Mouse (Mus musculus) limb, embryonic 15.5 days (tissue): ENCODE measurements around the gene Olfr67. TPM values are rescaled to one million over a fixed set of nuclear protein-coding genes. Genes with fewer than 3 reads are reported as not detected.
"Not testable (repeated sequence)": the region's sequence is repeated elsewhere in the genome, so short reads cannot be mapped to it uniquely, and the experiment has no call there.

Source experiments
- ATAC-seq: fragments of 200-750 bp; cut with Nextera tagmentation; 2 replicates; pipeline ENCODE4 v1.8.0; 2017; ENCODE audit warnings: low read depth, moderate TSS enrichment; ENCODE audit not compliant: insufficient number of reproducible peaks, low FRiP score, low TSS enrichment
- H3K27ac ChIP-seq: fragments of 300-500 bp; sonication (generic); 2 replicates; pipeline ENCODE4 v1.5.1; 2015; ENCODE audit warnings: moderate library complexity, mild to moderate bottlenecking, inconsistent platforms
- H3K27me3 ChIP-seq: fragments of 300-500 bp; sonication (generic); 2 replicates; pipeline ENCODE4 v1.6.1; 2015; ENCODE audit warnings: inconsistent platforms
- H3K36me3 ChIP-seq: fragments of 300-500 bp; sonication (generic); 2 replicates; pipeline ENCODE4 v1.6.1; 2015; ENCODE audit warnings: inconsistent platforms
- H3K4me1 ChIP-seq: fragments of 300-500 bp; sonication (generic); 2 replicates; pipeline ENCODE4 v1.6.1; 2015; ENCODE audit warnings: inconsistent platforms
- H3K4me2 ChIP-seq: fragments of 300-500 bp; sonication (generic); 2 replicates; pipeline ENCODE4 v1.6.1; 2015; ENCODE audit warnings: mild to moderate bottlenecking, inconsistent platforms
- H3K4me3 ChIP-seq: fragments of 300-500 bp; sonication (generic); 2 replicates; pipeline ENCODE4 v1.5.1; 2015; ENCODE audit warnings: mild to moderate bottlenecking, inconsistent platforms
- H3K9ac ChIP-seq: fragments of 300-500 bp; sonication (generic); 2 replicates; pipeline ENCODE4 v1.6.1; 2015; ENCODE audit warnings: inconsistent platforms
- H3K9me3 ChIP-seq: fragments of 300-500 bp; sonication (generic); 2 replicates; pipeline ENCODE4 v1.6.1; 2016; ENCODE audit warnings: inconsistent platforms
- WGBS: fragments of 180-500 bp; shearing (Covaris S2); methylation state at CpG from one replicate; pipeline ENCODE4 v1.1.7; 2015; 5-methylcytosine and 5-hydroxymethylcytosine counted together
- polyA plus RNA-seq: library from polyadenylated mRNA; unstranded; fragments of >200 nt; fragmentation: Nextera tagmentation; extraction: Ambion mirVana; gene quantifications from 2 replicates; pipeline ENCODE4 v1.2.1, GENCODE M21; 2015

Olfr67 gene
- polyA plus RNA-seq: not detected in 2 replicates

- WGBS: 72% methylated on average over 3 of the region's 3 CpGs
- H3K36me3 ChIP-seq: no peaks in the 10 kb centered on the region
- H3K9ac ChIP-seq: no peak within 1 kb of the TSS
- H3K27me3 ChIP-seq: no peaks in the 10 kb centered on the region
- H3K27ac ChIP-seq: no peak within 1 kb of the TSS
- no peak for ATAC-seq
- no peaks in the 10 kb centered on the region for H3K4me1 ChIP-seq
- H3K4me2 ChIP-seq: no peak within 1 kb of the TSS
- H3K9me3 ChIP-seq: no peaks in the 10 kb centered on the region
- H3K4me3 ChIP-seq: no peak within 1 kb of the TSS
Observed at GRCm38 (mm10) chr7:103791721-103792120, at the start of gene Olfr67. Gene Olfr67, minus strand, starts transcription at chr7:103791821.

GRCm38 (mm10) chr7:103840268-103840667 lies 48.6 kb upstream of the Olfr67 start, which contains the start of gene Hbb-bh2:
Gene Hbb-bh2, minus strand, starts transcription at chr7:103840520.
- WGBS: 69% methylated on average over 3 of the region's 3 CpGs
- Histone ChIP-seq H3K27me3 (no peaks in the 10 kb centered on the region), H3K9ac (no peak within 1 kb of the TSS), H3K4me2 (no peak within 1 kb of the TSS), H3K27ac (no peak within 1 kb of the TSS), H3K4me3 (no peak within 1 kb of the TSS), H3K36me3 (no peaks in the 10 kb centered on the region), H3K9me3 (no peaks in the 10 kb centered on the region), H3K4me1 (no peaks in the 10 kb centered on the region)
- ATAC-seq: no peak

DNA sequence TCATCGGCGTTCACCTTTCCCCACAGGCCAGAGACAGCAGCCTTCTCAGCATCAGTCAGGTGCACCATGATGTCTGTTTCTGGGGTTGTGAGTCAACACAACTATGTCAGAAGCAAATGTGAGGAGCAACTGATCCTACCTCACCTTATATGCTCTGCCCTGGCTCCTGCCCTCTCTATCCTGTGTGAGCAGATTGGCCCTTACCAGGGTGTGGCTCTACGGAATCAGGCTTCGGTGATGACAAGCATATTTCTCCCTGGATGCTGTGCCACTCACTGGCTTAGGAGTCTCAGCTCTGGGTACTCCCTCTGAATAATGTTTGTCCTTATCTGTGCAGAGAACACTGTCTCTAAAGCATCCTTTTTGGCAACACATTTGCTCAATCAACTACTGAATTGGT lies 36.2 kb upstream of the Olfr67 start, which contains the start of gene Hbb-bs:
Gene Hbb-bs, minus strand, starts transcription at position 289 of the 400 bp plus-strand sequence.
- H3K36me3 ChIP-seq: no peaks in the 10 kb centered on the region
- ATAC-seq: no peak
- no peak within 1 kb of the TSS for H3K27ac ChIP-seq
- H3K4me2 ChIP-seq: no peak within 1 kb of the TSS
- 89% methylated on average over 4 of the region's 4 CpGs for WGBS
- no peaks in the 10 kb centered on the region for H3K27me3 ChIP-seq
- no peaks in the 10 kb centered on the region for H3K9me3 ChIP-seq
- no peaks in the 10 kb centered on the region for H3K4me1 ChIP-seq
- H3K9ac ChIP-seq: no peak within 1 kb of the TSS
- no peak within 1 kb of the TSS for H3K4me3 ChIP-seq

GRCm38 (mm10) chr7:103827139-103827538 lies 35.5 kb upstream of the Olfr67 start:
- H3K9me3 ChIP-seq, ATAC-seq, H3K27me3 ChIP-seq, H3K4me1 ChIP-seq, H3K9ac ChIP-seq, H3K27ac ChIP-seq, H3K4me3 ChIP-seq, H3K36me3 ChIP-seq, H3K4me2 ChIP-seq: not testable (repeated sequence)
- WGBS: no CpG with 5 or more reads among the region's 2 CpGs

DNA sequence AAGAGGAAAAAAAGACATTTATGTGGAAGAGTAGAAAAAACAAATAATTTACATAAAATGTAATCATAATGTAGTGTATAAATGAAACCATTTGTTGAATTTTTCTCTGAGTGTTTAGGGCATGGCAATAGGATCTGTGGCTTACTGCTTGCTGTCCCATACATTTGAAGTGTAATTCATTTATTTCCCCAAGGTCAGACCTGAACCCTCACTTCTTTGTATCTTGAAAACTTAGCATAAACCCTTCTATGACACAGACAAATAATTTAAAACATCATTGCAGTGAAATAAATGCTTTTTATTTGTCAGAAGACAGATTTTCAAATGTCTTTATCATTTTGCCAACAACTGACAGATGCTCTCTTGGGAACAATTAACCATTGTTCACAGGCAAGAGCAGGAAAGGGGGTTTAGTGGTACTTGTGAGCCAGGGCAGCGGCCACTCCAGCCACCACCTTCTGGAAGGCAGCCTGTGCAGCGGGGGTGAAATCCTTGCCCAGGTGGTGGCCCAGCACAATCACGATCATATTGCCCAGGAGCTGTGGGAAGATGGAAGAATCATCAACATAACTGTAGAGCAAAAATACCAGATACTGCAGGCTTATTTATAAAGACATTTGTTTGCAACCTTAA lies 34.8 kb upstream of the Olfr67 start:
- ATAC-seq: no peak
- no peaks in the 10 kb centered on the region for H3K9me3 ChIP-seq
- 61% methylated on average over 3 of the region's 3 CpGs for WGBS

GRCm38 (mm10) chr7:103825536-103826254 lies 34.1 kb upstream of the Olfr67 start:
- Histone ChIP-seq H3K4me1 (no peaks in the 10 kb centered on the region), H3K27me3 (no peaks in the 10 kb centered on the region), H3K4me3 (no peak overlapping the region), H3K9ac (no peak overlapping the region), H3K9me3 (no peaks in the 10 kb centered on the region), H3K36me3 (no peaks in the 10 kb centered on the region), H3K4me2 (no peak overlapping the region), H3K27ac (no peak overlapping the region)
- WGBS: 91% methylated on average over 3 of the region's 3 CpGs
- ATAC-seq: no peak

More for the DNA sequence above, 34.8 kb upstream of the Olfr67 start:
- H3K27ac ChIP-seq: no peak overlapping the region
- no peaks in the 10 kb centered on the region for H3K27me3 ChIP-seq
- H3K36me3 ChIP-seq: no peaks in the 10 kb centered on the region
- no peak overlapping the region for H3K9ac ChIP-seq
- H3K4me3 ChIP-seq: no peak overlapping the region
- no peak overlapping the region for H3K4me2 ChIP-seq
- H3K4me1 ChIP-seq: no peaks in the 10 kb centered on the region

DNA sequence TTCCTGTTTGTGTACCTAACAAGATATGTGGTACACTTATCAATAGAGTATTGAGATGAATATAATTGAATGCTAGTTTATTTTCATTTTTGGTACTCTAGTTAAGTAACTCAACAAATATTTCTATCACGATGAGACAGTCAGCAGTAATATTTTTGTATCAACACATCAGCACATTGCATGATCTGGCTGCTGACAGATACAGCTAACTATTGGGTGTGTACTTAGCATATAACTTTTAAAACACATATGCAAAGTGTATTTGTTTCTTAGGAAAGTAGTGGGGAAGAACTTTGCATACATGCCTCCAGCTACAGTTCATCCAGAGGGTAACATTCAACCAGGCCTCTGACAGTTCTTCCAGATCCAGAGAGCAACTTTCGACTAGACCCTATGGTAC lies 33.0 kb upstream of the Olfr67 start:
- Histone ChIP-seq H3K9ac (no peak overlapping the region), H3K36me3 (no peaks in the 10 kb centered on the region), H3K4me1 (no peaks in the 10 kb centered on the region), H3K4me3 (no peak overlapping the region), H3K27me3 (no peaks in the 10 kb centered on the region), H3K4me2 (no peak overlapping the region), H3K27ac (no peak overlapping the region), H3K9me3 (no peaks in the 10 kb centered on the region)
- WGBS: 81% methylated on average over 2 of the region's 2 CpGs
- ATAC-seq: no peak

- H3K27me3 ChIP-seq, H3K36me3 ChIP-seq, ATAC-seq, H3K4me3 ChIP-seq, H3K4me2 ChIP-seq, H3K4me1 ChIP-seq, H3K9me3 ChIP-seq, H3K9ac ChIP-seq, H3K27ac ChIP-seq: not testable (repeated sequence)
- 57% methylated on average over 1 of the region's 2 CpGs for WGBS
Observed at GRCm38 (mm10) chr7:103815085-103815484, 23.5 kb upstream of the Olfr67 start.

GRCm38 (mm10) chr7:103813766-103814165 lies 22.1 kb upstream of the Olfr67 start, which contains the start of gene Hbb-bt:
Gene Hbb-bt, minus strand, starts transcription at chr7:103813996.
- no peaks in the 10 kb centered on the region for H3K9me3 ChIP-seq
- 79% methylated on average over 3 of the region's 3 CpGs for WGBS
- H3K4me3 ChIP-seq: no peak within 1 kb of the TSS
- H3K36me3 ChIP-seq: no peaks in the 10 kb centered on the region
- H3K9ac ChIP-seq: no peak within 1 kb of the TSS
- H3K4me1 ChIP-seq: no peaks in the 10 kb centered on the region
- no peaks in the 10 kb centered on the region for H3K27me3 ChIP-seq
- H3K4me2 ChIP-seq: no peak within 1 kb of the TSS
- no peak for ATAC-seq
- no peak within 1 kb of the TSS for H3K27ac ChIP-seq

GRCm38 (mm10) chr7:103813152-103813551 lies 21.5 kb upstream of the Olfr67 start:
- H3K9me3 ChIP-seq, H3K4me3 ChIP-seq, H3K27ac ChIP-seq, ATAC-seq, H3K4me2 ChIP-seq, H3K9ac ChIP-seq, H3K4me1 ChIP-seq, H3K36me3 ChIP-seq, H3K27me3 ChIP-seq: not testable (repeated sequence)
- WGBS: no CpG with 5 or more reads among the region's 3 CpGs

GRCm38 (mm10) chr7:103812174-103812573 lies 20.6 kb upstream of the Olfr67 start:
- H3K4me1 ChIP-seq: no peaks in the 10 kb centered on the region
- 69% methylated on average over 1 of the region's 1 CpGs for WGBS
- no peak overlapping the region for H3K27ac ChIP-seq
- ATAC-seq: no peak
- H3K4me3 ChIP-seq: no peak overlapping the region
- no peaks in the 10 kb centered on the region for H3K36me3 ChIP-seq
- no peaks in the 10 kb centered on the region for H3K9me3 ChIP-seq
- no peak overlapping the region for H3K9ac ChIP-seq
- H3K27me3 ChIP-seq: no peaks in the 10 kb centered on the region
- no peak overlapping the region for H3K4me2 ChIP-seq

DNA sequence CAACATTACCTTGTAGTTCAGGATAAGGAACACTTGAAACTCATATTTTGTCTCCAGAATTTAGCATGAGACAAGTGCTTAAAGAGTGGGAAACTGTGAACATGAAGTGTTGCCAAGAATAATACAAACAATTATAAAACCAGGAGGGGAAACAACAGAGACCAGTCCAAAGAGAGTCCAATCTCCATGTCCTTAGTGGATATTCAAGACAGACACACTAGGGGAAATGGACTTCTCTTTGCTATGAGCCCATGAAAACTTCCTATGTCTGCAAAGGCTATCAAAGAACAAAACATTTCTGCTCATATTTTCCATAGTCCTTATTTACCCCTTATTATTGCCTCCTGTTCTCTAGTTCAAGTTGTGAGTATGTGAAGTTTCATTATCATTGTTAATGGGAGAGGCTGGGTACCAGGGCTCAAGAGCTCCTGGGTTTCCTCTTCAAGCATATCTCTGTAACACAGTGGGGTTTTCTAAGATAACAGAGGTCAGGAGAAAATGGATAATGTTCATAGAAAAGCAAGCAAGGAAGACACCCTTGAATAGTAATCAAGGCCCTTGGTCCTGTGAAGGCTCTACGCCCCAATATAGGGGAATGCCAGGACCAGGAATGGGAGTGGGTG lies 19.7 kb upstream of the Olfr67 start:
- Histone ChIP-seq H3K4me3 (no peak overlapping the region), H3K9ac (no peak overlapping the region), H3K36me3 (no peaks in the 10 kb centered on the region), H3K4me2 (no peak overlapping the region), H3K27me3 (no peaks in the 10 kb centered on the region), H3K9me3 (no peaks in the 10 kb centered on the region), H3K4me1 (no peaks in the 10 kb centered on the region), H3K27ac (no peak overlapping the region)
- ATAC-seq: no peak
- 86% methylated on average over 1 of the region's 1 CpGs for WGBS
